Mouse (Mus musculus) Muller cell, postnatal 12 days (primary cell): Measurements from ENCODE around the gene Grid2ip.
A peak's percentile ranks its signal among the peaks of the same experiment; 100 is the strongest.

ENCODE experiments used
- DNase-seq: peaks from one replicate; pipeline ENCODE4 v3.0.0-alpha.2; 2015; ENCODE audit errors: inconsistent ontology term

Gene Grid2ip

GRCm38 (mm10) chr5:143410841-143411395 is 53.8 kb downstream of the Grid2ip start:
- DNase-seq: peak; percentile 25

DNA sequence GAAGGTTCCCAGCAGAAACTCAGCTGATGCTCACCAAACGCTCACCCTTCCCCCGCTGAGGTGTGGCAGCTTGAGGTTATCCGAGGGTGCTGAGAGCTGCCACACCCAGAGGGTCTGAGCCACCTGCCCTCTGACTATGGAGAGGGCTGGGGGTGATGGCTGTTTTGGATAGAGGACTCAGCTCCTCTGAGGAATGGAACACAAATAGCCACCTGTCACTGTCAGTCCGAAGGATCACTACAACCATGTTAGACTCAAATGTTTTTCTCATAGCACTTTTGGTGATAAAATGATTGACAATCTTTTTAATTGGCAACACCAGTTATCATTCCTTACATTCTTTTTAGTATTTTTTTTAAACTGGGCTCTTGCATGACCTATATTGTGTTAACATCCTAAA is 64.3 kb downstream of the Grid2ip start:
- no peak for DNase-seq

DNA sequence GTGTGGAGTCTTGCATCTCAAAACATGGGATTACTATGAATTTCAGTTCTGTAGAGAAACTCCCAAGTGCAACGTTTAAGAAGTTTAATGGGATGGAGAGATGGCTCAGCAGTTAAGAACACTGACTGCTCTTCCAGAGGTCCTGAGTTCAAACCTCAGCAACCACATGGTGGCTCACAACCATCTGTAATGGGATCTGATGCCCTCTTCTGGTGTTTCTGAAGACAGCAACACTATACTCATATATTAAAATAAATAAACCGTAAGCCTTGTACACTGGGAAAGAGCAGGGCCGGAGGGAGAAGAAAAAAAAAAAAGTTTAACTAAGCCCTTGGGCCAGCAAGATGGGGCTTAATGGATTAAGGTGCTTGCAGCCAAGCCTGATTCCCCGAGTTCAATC is 65.9 kb downstream of the Grid2ip start:
- DNase-seq: no peak

GRCm38 (mm10) chr5:143423899-143424519 is 66.9 kb downstream of the Grid2ip start:
- DNase-seq: peak; percentile 61

DNA sequence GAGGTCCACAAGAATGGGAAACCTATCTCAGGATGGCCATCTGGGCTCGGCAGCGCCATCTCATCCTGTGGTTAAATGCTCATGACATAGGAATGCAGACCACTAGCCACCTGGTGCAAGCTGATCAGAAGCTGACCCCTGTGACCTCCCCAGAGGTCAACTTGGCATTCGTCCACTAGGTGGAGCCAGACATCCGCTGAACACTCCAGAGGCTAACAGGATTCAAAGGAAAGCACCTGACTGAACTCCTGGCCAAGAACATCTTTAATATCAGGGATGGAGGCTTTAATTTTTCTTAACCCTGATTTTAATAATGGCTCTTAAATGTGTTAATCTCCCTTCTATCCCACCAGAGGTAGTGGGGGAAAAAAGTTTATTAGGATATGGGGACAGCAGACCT is 77.3 kb downstream of the Grid2ip start:
- peak; percentile 70 for DNase-seq

DNA sequence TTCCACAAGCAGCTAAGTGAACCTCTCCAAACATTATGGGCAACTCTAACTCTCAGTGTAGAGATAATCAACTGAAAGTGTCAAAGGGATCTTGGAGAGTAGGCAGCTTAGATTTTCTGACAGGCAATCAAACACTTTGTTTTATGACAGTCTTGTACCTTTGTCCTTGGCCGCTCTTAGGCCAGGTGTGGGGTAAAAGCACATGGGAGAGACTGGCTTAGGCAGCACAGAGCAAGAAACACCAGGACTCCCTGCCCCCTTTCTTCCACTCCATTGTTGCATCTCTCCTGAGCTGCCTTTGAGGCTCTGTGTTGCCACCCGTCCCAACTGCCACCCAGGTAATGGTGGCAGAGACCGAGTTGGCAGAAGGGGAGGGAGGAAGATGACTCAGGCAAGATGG is 84.2 kb downstream of the Grid2ip start:
- DNase-seq: no peak

GRCm38 (mm10) chr5:143441753-143442152 is 84.6 kb downstream of the Grid2ip start:
- no peak for DNase-seq
